Mouse (Mus musculus) bone marrow macrophage, adult 2 months (primary cell): ENCODE data around the gene Gstm4.

Source experiments
- CTCF ChIP-seq: IDR thresholded peaks from 2 replicates; pipeline ENCODE4 v1.5.1; 2012; ENCODE audit warnings: low read depth, mild to moderate bottlenecking, low read length, moderate library complexity
- POLR2A ChIP-seq: IDR thresholded peaks from 2 replicates; pipeline ENCODE4 v1.6.1; 2012; ENCODE audit warnings: mild to moderate bottlenecking, low read depth, low read length, borderline replicate concordance

DNA sequence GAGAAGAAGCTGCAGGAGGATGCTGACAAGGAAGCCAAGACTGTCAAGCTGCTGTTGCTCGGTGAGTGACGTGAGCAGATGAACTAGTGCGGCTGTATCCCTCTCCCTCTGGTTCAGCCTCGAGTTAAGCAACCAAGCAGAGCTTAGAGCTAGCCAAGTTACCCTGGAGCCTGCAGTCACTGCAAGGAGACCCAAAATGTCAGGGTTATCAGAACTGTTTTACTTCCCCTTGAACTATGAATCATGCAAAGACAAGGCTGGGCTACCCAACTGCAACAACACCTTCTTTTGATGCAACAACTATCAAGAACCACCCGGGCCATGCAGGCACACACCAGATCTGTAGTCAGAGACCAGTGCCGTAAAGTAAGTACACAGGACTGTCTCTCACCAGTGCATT, 48.6 kb upstream of the Gstm4 start:
- TF ChIP-seq CTCF = no peak
- no peak for TF ChIP-seq POLR2A
